Mouse (Mus musculus): ENCODE results near the gene Gm20388.

- TF ChIP-seq CTCF (IDR thresholded peaks at IDR 0.05; ENCODE audit: insufficient read depth, low read depth, low read length) (no peak), POLR2A (IDR thresholded peaks at IDR 0.05; ENCODE audit: insufficient read depth, low read depth, low read length) (no peak)
Observed at GRCm38 (mm10) chr8:121083936-121084209, 1173.2 kb downstream of the Gm20388 start.

Data from olfactory bulb, adult 2 months (tissue).